Mouse (Mus musculus) embryonic facial prominence, embryonic 12.5 days (tissue): ENCODE data around the gene Gm20479. TPM values are rescaled to one million over a fixed set of nuclear protein-coding genes. Genes with fewer than 3 reads are reported as not detected.

Source experiments
- ATAC-seq: fragments of 200-750 bp; cut with Nextera tagmentation; 2 replicates; pipeline ENCODE4 v1.8.0; 2017; ENCODE audit not compliant: insufficient number of reproducible peaks, insufficient read depth, low FRiP score, low TSS enrichment
- H3K27ac ChIP-seq: fragments of 300-500 bp; sonication (generic); 2 replicates; pipeline ENCODE4 v1.5.1; 2016; ENCODE audit warnings: mild to moderate bottlenecking
- H3K27me3 ChIP-seq: fragments of 300-500 bp; sonication (generic); 2 replicates; pipeline ENCODE4 v1.6.1; 2016; ENCODE audit warnings: mild to moderate bottlenecking, moderate library complexity
- H3K36me3 ChIP-seq: fragments of 300-500 bp; sonication (generic); 2 replicates; pipeline ENCODE4 v1.6.1; 2016; ENCODE audit warnings: mild to moderate bottlenecking
- H3K4me1 ChIP-seq: fragments of 300-500 bp; sonication (generic); 2 replicates; pipeline ENCODE4 v1.6.1; 2016
- H3K4me2 ChIP-seq: fragments of 300-500 bp; sonication (generic); replicated peaks from 2 replicates; pipeline ENCODE4 v1.6.1; 2016; ENCODE audit warnings: mild to moderate bottlenecking, moderate library complexity
- H3K4me3 ChIP-seq: fragments of 300-500 bp; sonication (generic); 2 replicates; pipeline ENCODE4 v1.5.1; 2016; ENCODE audit warnings: mild to moderate bottlenecking
- H3K9ac ChIP-seq: fragments of 300-500 bp; sonication (generic); 2 replicates; pipeline ENCODE4 v1.6.1; 2016; ENCODE audit warnings: mild to moderate bottlenecking, moderate library complexity
- H3K9me3 ChIP-seq: fragments of 300-500 bp; sonication (generic); 2 replicates; pipeline ENCODE4 v1.6.1; 2016; ENCODE audit warnings: mild to moderate bottlenecking, moderate library complexity
- WGBS: fragments of 180-500 bp; shearing (Covaris S2); methylation state at CpG from one replicate; pipeline ENCODE4 v1.1.7; 2016; 5-methylcytosine and 5-hydroxymethylcytosine counted together
- polyA plus RNA-seq: library from polyadenylated mRNA; unstranded; fragments of >200 nt; fragmentation: Nextera tagmentation; extraction: Ambion mirVana; gene quantifications from 2 replicates; pipeline ENCODE4 v1.2.1, GENCODE M21; 2016

The Gm20479 gene
- polyA plus RNA-seq, result 0.58 and 0.94 TPM in 2 replicates

- H3K4me1 ChIP-seq, result peaks cover 9% of the 10 kb centered on the region
- no peaks in the 10 kb centered on the region for H3K9me3 ChIP-seq
- peaks cover 18% of the 10 kb centered on the region for H3K27me3 ChIP-seq
- ATAC-seq, result no peak
- WGBS, result 5% methylated on average over 27 of the region's 27 CpGs
- peaks cover 9% of the 10 kb centered on the region for H3K36me3 ChIP-seq
- no peak within 1 kb of the TSS for H3K27ac ChIP-seq
- peak within 1 kb of the TSS; percentile 67 for H3K4me3 ChIP-seq
- peak within 1 kb of the TSS; percentile 29; the same call in 1 of the 2 replicates for H3K9ac ChIP-seq
- peak within 1 kb of the TSS; percentile 71 for H3K4me2 ChIP-seq
Measured at GRCm38 (mm10) chr7:27356861-27357594, at the start of gene Gm20479. Gene Gm20479, minus strand, starts transcription at chr7:27357419.

- H3K4me3 ChIP-seq, result no peak overlapping the region
- H3K4me1 ChIP-seq, result peaks cover 8% of the 10 kb centered on the region; the same call in 1 of the 2 replicates
- 86% methylated on average over 7 of the region's 7 CpGs for WGBS
- H3K27me3 ChIP-seq, result peaks cover 86% of the 10 kb centered on the region
- no peak overlapping the region for H3K27ac ChIP-seq
- H3K36me3 ChIP-seq, result no peaks in the 10 kb centered on the region
- no peak overlapping the region for H3K9ac ChIP-seq
- no peak overlapping the region for H3K4me2 ChIP-seq
- ATAC-seq, result no peak
- H3K9me3 ChIP-seq, result peaks cover 15% of the 10 kb centered on the region; the same call in 1 of the 2 replicates
Measured at GRCm38 (mm10) chr7:27406481-27406880, 49.3 kb upstream of the Gm20479 start.

GRCm38 (mm10) chr7:27404203-27404942 lies 47.2 kb upstream of the Gm20479 start:
- Histone ChIP-seq H3K4me1 (peaks cover 8% of the 10 kb centered on the region; the same call in 1 of the 2 replicates), H3K4me3 (peak overlapping the region; percentile 23; the same call in 1 of the 2 replicates), H3K27me3 (peaks cover 97% of the 10 kb centered on the region), H3K4me2 (peak overlapping the region; percentile 25), H3K36me3 (no peaks in the 10 kb centered on the region), H3K27ac (no peak overlapping the region), H3K9ac (no peak overlapping the region), H3K9me3 (peaks cover 15% of the 10 kb centered on the region; the same call in 1 of the 2 replicates)
- ATAC-seq, result no peak
- 7% methylated on average over 81 of the region's 81 CpGs for WGBS

- H3K4me3 ChIP-seq, result no peak overlapping the region
- ATAC-seq, result no peak
Measured at GRCm38 (mm10) chr7:27402675-27403074, 45.5 kb upstream of the Gm20479 start.

GRCm38 (mm10) chr7:27400545-27400944 lies 43.3 kb upstream of the Gm20479 start:
- Histone ChIP-seq H3K27me3 (peaks cover 92% of the 10 kb centered on the region), H3K9me3 (peaks cover 7% of the 10 kb centered on the region; the same call in 1 of the 2 replicates), H3K9ac (no peak overlapping the region), H3K27ac (no peak overlapping the region), H3K36me3 (no peaks in the 10 kb centered on the region), H3K4me1 (no peaks in the 10 kb centered on the region), H3K4me3 (no peak overlapping the region), H3K4me2 (no peak overlapping the region)
- WGBS, result 76% methylated on average over 7 of the region's 7 CpGs
- ATAC-seq, result no peak

More at GRCm38 (mm10) chr7:27402675-27403074, 45.5 kb upstream of the Gm20479 start:
- H3K4me2 ChIP-seq, result no peak overlapping the region
- H3K27ac ChIP-seq, result no peak overlapping the region
- H3K4me1 ChIP-seq, result no peaks in the 10 kb centered on the region
- 10% methylated on average over 16 of the region's 16 CpGs for WGBS
- H3K27me3 ChIP-seq, result peaks cover 92% of the 10 kb centered on the region
- no peak overlapping the region for H3K9ac ChIP-seq
- H3K36me3 ChIP-seq, result no peaks in the 10 kb centered on the region
- H3K9me3 ChIP-seq, result peaks cover 15% of the 10 kb centered on the region; the same call in 1 of the 2 replicates

GRCm38 (mm10) chr7:27397048-27397949 lies 40.1 kb upstream of the Gm20479 start:
- no peaks in the 10 kb centered on the region for H3K36me3 ChIP-seq
- no peak for ATAC-seq
- peaks cover 89% of the 10 kb centered on the region for H3K27me3 ChIP-seq
- H3K4me2 ChIP-seq, result peak overlapping the region; percentile 80
- no peak overlapping the region for H3K27ac ChIP-seq
- H3K9me3 ChIP-seq, result no peaks in the 10 kb centered on the region
- H3K9ac ChIP-seq, result no peak overlapping the region
- H3K4me3 ChIP-seq, result peak overlapping the region; percentile 50; the same call in 1 of the 2 replicates
- 15% methylated on average over 26 of the region's 26 CpGs for WGBS
- no peaks in the 10 kb centered on the region for H3K4me1 ChIP-seq

- peak overlapping the region; percentile 54; the same call in 1 of the 2 replicates for H3K9ac ChIP-seq
- peaks cover 89% of the 10 kb centered on the region for H3K27me3 ChIP-seq
- H3K4me3 ChIP-seq, result peak overlapping the region; percentile 50
- WGBS, result 1% methylated on average over 41 of the region's 68 CpGs
- H3K36me3 ChIP-seq, result no peaks in the 10 kb centered on the region
- no peaks in the 10 kb centered on the region for H3K4me1 ChIP-seq
- H3K27ac ChIP-seq, result no peak overlapping the region
- no peaks in the 10 kb centered on the region for H3K9me3 ChIP-seq
- ATAC-seq, result no peak
- peak overlapping the region; percentile 80 for H3K4me2 ChIP-seq
Measured at GRCm38 (mm10) chr7:27396184-27397047, 39.2 kb upstream of the Gm20479 start.

GRCm38 (mm10) chr7:27395521-27396183 lies 38.4 kb upstream of the Gm20479 start:
- H3K27me3 ChIP-seq, result peaks cover 89% of the 10 kb centered on the region
- 2% methylated on average over 22 of the region's 22 CpGs for WGBS
- no peak overlapping the region for H3K27ac ChIP-seq
- ATAC-seq, result no peak
- no peak overlapping the region for H3K9ac ChIP-seq
- peak overlapping the region; percentile 50 for H3K4me3 ChIP-seq
- no peaks in the 10 kb centered on the region for H3K4me1 ChIP-seq
- no peaks in the 10 kb centered on the region for H3K9me3 ChIP-seq
- no peaks in the 10 kb centered on the region for H3K36me3 ChIP-seq
- H3K4me2 ChIP-seq, result peak overlapping the region; percentile 80

- ATAC-seq, result no peak
- Histone ChIP-seq H3K27me3 (peaks cover 55% of the 10 kb centered on the region), H3K9ac (no peak overlapping the region)
Measured at GRCm38 (mm10) chr7:27391416-27391815, 34.2 kb upstream of the Gm20479 start.

GRCm38 (mm10) chr7:27389213-27389612 lies 32.0 kb upstream of the Gm20479 start:
- Histone ChIP-seq H3K4me2 (no peak overlapping the region), H3K27me3 (peaks cover 33% of the 10 kb centered on the region), H3K4me1 (no peaks in the 10 kb centered on the region), H3K9me3 (no peaks in the 10 kb centered on the region), H3K4me3 (no peak overlapping the region), H3K27ac (no peak overlapping the region), H3K9ac (no peak overlapping the region), H3K36me3 (no peaks in the 10 kb centered on the region)
- 72% methylated on average over 6 of the region's 6 CpGs for WGBS
- no peak for ATAC-seq

More at GRCm38 (mm10) chr7:27391416-27391815, 34.2 kb upstream of the Gm20479 start:
- Histone ChIP-seq H3K27ac (no peak overlapping the region), H3K4me2 (no peak overlapping the region), H3K4me3 (no peak overlapping the region), H3K9me3 (no peaks in the 10 kb centered on the region), H3K4me1 (no peaks in the 10 kb centered on the region), H3K36me3 (no peaks in the 10 kb centered on the region)
- 35% methylated on average over 16 of the region's 16 CpGs for WGBS
